Mouse (Mus musculus): ENCODE measurements at regions not wholly inside any gene's neighbourhood (a gene's known extent, or its start where the extent isn't known, plus 50 kb on each side); places are given as distances from the start of the nearest gene placed in this dataset.
A peak's percentile ranks its signal among the peaks of the same experiment; 100 is the strongest.

DNA sequence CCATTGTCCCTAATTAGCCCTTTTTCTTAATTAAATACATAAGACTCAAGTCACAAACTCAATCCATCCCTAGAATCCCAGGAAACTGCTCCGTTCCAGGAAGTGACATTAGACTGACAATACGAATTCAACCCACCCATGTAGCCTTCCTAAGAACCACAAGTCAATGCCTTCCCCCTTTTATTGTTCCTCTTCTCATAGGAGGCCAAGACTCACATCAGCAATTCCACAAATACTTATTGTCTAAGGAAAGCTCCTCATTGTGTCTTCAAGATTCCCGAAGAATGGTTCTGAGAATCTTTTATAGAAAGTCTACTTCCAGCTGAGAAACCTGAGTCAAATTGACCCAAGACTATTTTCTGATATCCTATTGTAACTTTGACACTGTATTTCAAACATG lies 147.3 kb downstream of the Dmac1 start:
- DNase-seq (ENCODE audit: low spot score in 2 of 2) = no peak

GRCm38 (mm10) chr4:75115887-75116286 lies 162.2 kb downstream of the Dmac1 start:
- no peak for DNase-seq (ENCODE audit: low spot score in 2 of 2)

DNA sequence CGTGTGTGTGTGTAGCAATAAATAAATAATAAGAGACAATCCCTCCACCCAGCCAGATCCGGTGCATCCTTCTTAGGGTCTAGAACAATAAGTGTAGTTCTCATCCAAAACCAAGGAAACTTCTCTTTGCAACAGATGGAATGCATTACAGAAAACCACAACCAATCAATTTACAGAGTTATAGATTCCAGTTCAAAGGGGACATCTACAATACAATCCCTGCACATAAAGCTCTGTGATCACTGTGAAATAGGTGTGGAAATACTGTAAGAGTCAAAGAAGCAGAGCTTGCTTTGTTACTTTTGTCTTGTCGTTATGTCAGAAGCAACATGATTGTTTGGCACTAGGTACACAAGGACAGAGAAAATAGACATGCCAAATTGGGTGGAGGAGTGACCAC lies 162.8 kb downstream of the Dmac1 start:
- DNase-seq (ENCODE audit: low spot score in 2 of 2) = no peak

GRCm38 (mm10) chr4:75065782-75066181 lies 212.3 kb downstream of the Dmac1 start:
- no peak for DNase-seq (ENCODE audit: low spot score in 2 of 2)

DNA sequence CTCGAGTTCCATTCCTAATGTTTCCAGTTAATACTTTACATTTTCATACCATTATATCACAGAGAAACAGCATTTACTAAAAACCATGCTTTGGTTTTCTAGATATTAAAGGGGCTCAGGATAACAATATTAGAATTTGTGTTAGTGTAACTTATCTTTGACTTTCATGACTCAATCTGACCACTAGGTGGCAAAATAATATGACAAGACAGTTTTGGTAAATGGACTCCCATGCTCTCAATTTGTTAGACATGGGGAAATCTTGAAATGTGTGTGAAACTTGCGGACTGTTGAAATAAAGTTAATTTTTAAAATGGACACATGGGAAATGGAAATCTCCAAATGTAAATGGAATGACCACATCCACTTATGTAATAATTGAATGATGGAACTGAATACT lies 214.8 kb downstream of the Dmac1 start:
- peak in 1 of 2 experiments; percentile 11 for DNase-seq (ENCODE audit: low spot score in 2 of 2)

GRCm38 (mm10) chr4:75043510-75043909 lies 234.6 kb downstream of the Dmac1 start:
- no peak for DNase-seq (ENCODE audit: low spot score in 2 of 2)

DNA sequence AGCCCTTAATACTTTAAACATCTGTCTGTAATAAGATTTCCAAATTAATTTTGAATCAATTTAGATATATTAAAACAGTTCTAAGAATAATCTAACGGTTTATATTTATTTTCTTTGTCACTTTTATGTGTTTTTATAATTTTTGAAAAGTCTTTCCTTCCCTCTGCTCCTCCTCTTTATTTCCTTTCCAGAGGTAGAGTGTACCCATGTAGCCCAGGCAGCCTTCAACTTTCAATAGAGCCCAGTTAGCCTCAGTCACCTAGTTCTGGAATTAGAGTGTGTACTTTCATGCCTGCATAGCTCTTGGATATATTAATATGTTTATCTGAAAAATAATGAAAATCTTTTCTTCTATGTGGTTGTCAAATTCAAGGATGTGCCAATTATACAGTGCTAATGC lies 235.5 kb downstream of the Dmac1 start:
- no peak for DNase-seq (ENCODE audit: low spot score in 2 of 2)

DNA sequence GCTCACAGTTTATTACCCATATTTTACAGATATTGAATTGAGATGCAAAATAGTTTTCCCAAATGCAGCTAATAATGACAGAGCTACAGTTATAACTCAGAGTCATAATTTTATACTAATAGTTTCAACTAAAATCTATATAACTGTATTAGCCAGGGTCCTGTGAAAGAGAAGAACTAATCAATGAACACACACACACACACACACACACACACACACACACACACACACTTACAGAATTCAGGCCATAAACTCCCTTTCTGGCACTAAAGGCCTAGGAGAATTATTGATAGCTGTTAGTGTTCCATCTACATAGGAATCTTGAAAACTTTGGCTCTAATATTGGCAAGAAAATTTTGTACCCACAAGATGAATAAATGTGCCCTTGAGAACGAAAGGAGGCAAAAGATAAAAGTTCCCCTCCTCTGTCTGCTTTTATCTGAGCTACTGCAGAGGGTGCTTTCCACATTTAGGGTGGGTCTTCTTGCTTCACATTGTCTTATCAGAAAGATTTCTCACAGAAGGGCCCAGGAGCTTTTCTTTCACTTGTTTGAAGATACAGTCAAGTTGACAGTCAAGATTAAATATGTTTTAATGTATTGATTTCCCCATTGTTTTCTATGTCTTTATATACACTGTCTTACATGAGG lies 236.1 kb downstream of the Dmac1 start:
- no peak for DNase-seq (ENCODE audit: low spot score in 2 of 2)
